Mouse (Mus musculus): ENCODE measurements around the gene Syt3. TPM values are rescaled to one million over a fixed set of nuclear protein-coding genes. Genes with fewer than 3 reads are reported as not detected.

The Syt3 gene
- polyA plus RNA-seq (2011; ENCODE audit: insufficient read depth, insufficient read length, low read depth, missing spikeins), result 1.8 and 1.9 TPM in 2 replicates

GRCm38 (mm10) chr7:44383980-44384715 lies at the start of gene Syt3:
Syt3 (plus strand) TSS chr7:44384102.
- Histone ChIP-seq H3K27ac (ENCODE audit: insufficient read depth, low read length) (no peak within 1 kb of the TSS; the same call in 1 of the 2 replicates), H3K4me1 (ENCODE audit: control insufficient read depth, insufficient read depth, low read length) (no peaks in the 10 kb centered on the region), H3K9ac (ENCODE audit: low read depth, poor library complexity, severe bottlenecking) (peak within 1 kb of the TSS; percentile 39), H3K4me3 (ENCODE audit: low read depth, low read length) (peak within 1 kb of the TSS; percentile 78), H3K27me3 (ENCODE audit: control insufficient read depth, insufficient read depth, low read length, poor library complexity, severe bottlenecking) (no peaks in the 10 kb centered on the region), H3K36me3 (ENCODE audit: control insufficient read depth, insufficient read depth, low read length, poor library complexity, severe bottlenecking) (no peaks in the 10 kb centered on the region), H3K9me3 (replicated peaks; ENCODE audit: control insufficient read depth, insufficient read depth, low read length, poor library complexity, severe bottlenecking) (no peaks in the 10 kb centered on the region)
- TF ChIP-seq POLR2A (IDR thresholded peaks at IDR 0.05; ENCODE audit: insufficient read depth, low read length) (no peak), EP300 (IDR thresholded peaks at IDR 0.05; ENCODE audit: insufficient read depth, low read depth, low read length) (no peak), CTCF (IDR thresholded peaks at IDR 0.05; ENCODE audit: low read depth, low read length) (no peak)

DNA sequence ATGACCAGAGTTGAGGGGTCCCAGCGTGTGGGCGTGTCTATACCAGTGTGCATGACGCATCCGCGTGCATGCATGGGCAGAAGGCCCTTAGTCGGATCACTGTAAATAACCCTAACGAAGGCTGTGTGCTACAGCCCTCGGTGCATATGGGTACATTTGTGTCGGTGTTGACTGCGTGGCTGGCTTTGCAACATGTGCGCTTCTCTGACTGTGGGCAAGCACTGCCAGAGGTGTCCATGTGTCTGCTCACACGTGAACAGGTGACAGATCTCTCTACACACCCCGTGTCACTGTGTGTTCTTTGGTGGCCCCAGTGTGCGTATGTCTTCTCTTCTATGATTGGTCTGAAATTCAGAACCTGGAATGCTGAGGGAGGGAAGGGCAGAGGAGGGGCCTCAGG lies 49.8 kb upstream of the Syt3 start:
- H3K27me3 ChIP-seq (ENCODE audit: control insufficient read depth, insufficient read depth, low read length, poor library complexity, severe bottlenecking), result peaks cover 4% of the 10 kb centered on the region; the same call in 1 of the 2 replicates
- TF ChIP-seq EP300 (IDR thresholded peaks at IDR 0.05; ENCODE audit: insufficient read depth, low read depth, low read length) (no peak), CTCF (IDR thresholded peaks at IDR 0.05; ENCODE audit: low read depth, low read length) (no peak), POLR2A (IDR thresholded peaks at IDR 0.05; ENCODE audit: insufficient read depth, low read length) (no peak)
- H3K4me1 ChIP-seq (ENCODE audit: control insufficient read depth, insufficient read depth, low read length), result no peaks in the 10 kb centered on the region
- no peak overlapping the region for H3K9ac ChIP-seq (ENCODE audit: low read depth, poor library complexity, severe bottlenecking)
- no peak overlapping the region for H3K27ac ChIP-seq (ENCODE audit: insufficient read depth, low read length)
- no peak overlapping the region for H3K4me3 ChIP-seq (ENCODE audit: low read depth, low read length)
- no peaks in the 10 kb centered on the region for H3K36me3 ChIP-seq (ENCODE audit: control insufficient read depth, insufficient read depth, low read length, poor library complexity, severe bottlenecking)
- no peaks in the 10 kb centered on the region for H3K9me3 ChIP-seq (replicated peaks; ENCODE audit: control insufficient read depth, insufficient read depth, low read length, poor library complexity, severe bottlenecking)

DNA sequence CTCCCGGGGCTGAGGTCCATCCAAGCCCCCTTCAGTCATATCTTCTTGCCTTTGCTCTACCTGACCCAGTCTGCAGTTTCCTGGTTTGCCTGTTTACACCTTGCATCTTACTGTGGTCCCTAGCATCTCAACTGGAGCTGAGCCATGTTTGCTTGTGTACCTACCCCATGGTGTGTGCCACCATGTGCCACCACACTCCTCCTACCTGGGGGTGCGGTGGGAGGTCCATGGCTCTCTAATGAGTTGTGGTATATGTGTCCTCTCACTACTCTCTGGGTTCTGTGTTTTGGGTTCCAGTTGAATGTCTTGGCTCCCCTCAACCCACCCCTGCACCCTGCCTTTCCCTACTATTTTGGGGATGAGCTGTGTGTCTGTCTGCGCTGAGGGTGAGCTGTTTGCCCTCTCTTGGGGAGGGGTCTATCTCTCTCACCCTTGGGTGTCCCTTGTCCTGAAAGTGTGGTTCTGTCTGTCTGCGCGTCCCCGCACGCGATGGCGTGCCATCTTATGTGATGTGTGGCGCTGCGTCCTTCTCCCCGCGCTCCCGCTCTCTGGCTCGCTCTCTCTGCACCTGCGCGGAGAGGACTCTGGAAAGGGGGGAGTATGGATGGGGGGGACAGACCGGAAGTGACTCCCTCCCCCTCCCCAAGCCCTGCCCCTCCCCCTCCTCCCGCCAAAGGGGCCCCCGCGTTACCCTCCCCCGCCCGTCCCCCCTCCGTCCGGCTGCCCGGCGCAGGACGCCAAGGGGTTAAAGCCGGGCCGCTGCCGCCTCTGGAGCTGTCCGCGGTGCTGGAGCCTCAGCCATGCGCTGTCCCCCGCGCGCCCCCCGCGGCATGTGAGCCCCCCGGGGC lies 48.6 kb upstream of the Syt3 start:
- H3K27ac ChIP-seq (ENCODE audit: insufficient read depth, low read length), result no peak overlapping the region
- H3K4me3 ChIP-seq (ENCODE audit: low read depth, low read length), result no peak overlapping the region
- TF ChIP-seq POLR2A (IDR thresholded peaks at IDR 0.05; ENCODE audit: insufficient read depth, low read length), result no peak
- no peak for TF ChIP-seq EP300 (IDR thresholded peaks at IDR 0.05; ENCODE audit: insufficient read depth, low read depth, low read length)
- no peak for TF ChIP-seq CTCF (IDR thresholded peaks at IDR 0.05; ENCODE audit: low read depth, low read length)
- H3K9me3 ChIP-seq (replicated peaks; ENCODE audit: control insufficient read depth, insufficient read depth, low read length, poor library complexity, severe bottlenecking), result no peaks in the 10 kb centered on the region
- H3K36me3 ChIP-seq (ENCODE audit: control insufficient read depth, insufficient read depth, low read length, poor library complexity, severe bottlenecking), result no peaks in the 10 kb centered on the region
- H3K9ac ChIP-seq (ENCODE audit: low read depth, poor library complexity, severe bottlenecking), result no peak overlapping the region
- H3K4me1 ChIP-seq (ENCODE audit: control insufficient read depth, insufficient read depth, low read length), result no peaks in the 10 kb centered on the region
- H3K27me3 ChIP-seq (ENCODE audit: control insufficient read depth, insufficient read depth, low read length, poor library complexity, severe bottlenecking), result peaks cover 4% of the 10 kb centered on the region; the same call in 1 of the 2 replicates

- TF ChIP-seq CTCF (IDR thresholded peaks at IDR 0.05; ENCODE audit: low read depth, low read length), result no peak
- no peak for TF ChIP-seq POLR2A (IDR thresholded peaks at IDR 0.05; ENCODE audit: insufficient read depth, low read length)
- no peak for TF ChIP-seq EP300 (IDR thresholded peaks at IDR 0.05; ENCODE audit: insufficient read depth, low read depth, low read length)
- Histone ChIP-seq H3K9me3 (replicated peaks; ENCODE audit: control insufficient read depth, insufficient read depth, low read length, poor library complexity, severe bottlenecking) (no peaks in the 10 kb centered on the region), H3K27ac (ENCODE audit: insufficient read depth, low read length) (no peak overlapping the region), H3K27me3 (ENCODE audit: control insufficient read depth, insufficient read depth, low read length, poor library complexity, severe bottlenecking) (peaks cover 4% of the 10 kb centered on the region; the same call in 1 of the 2 replicates), H3K4me1 (ENCODE audit: control insufficient read depth, insufficient read depth, low read length) (no peaks in the 10 kb centered on the region), H3K9ac (ENCODE audit: low read depth, poor library complexity, severe bottlenecking) (no peak overlapping the region; the same call in 1 of the 2 replicates), H3K36me3 (ENCODE audit: control insufficient read depth, insufficient read depth, low read length, poor library complexity, severe bottlenecking) (no peaks in the 10 kb centered on the region), H3K4me3 (ENCODE audit: low read depth, low read length) (peak overlapping the region; percentile 30)
These were observed 47.6 kb upstream of the Syt3 start for GRCm38 (mm10) chr7:44336046-44337021.

GRCm38 (mm10) chr7:44337121-44337849 lies 46.6 kb upstream of the Syt3 start:
- no peaks in the 10 kb centered on the region for H3K4me1 ChIP-seq (ENCODE audit: control insufficient read depth, insufficient read depth, low read length)
- H3K27ac ChIP-seq (ENCODE audit: insufficient read depth, low read length), result no peak overlapping the region
- peaks cover 4% of the 10 kb centered on the region; the same call in 1 of the 2 replicates for H3K27me3 ChIP-seq (ENCODE audit: control insufficient read depth, insufficient read depth, low read length, poor library complexity, severe bottlenecking)
- no peak overlapping the region for H3K9ac ChIP-seq (ENCODE audit: low read depth, poor library complexity, severe bottlenecking)
- H3K9me3 ChIP-seq (replicated peaks; ENCODE audit: control insufficient read depth, insufficient read depth, low read length, poor library complexity, severe bottlenecking), result no peaks in the 10 kb centered on the region
- peak overlapping the region; percentile 30 for H3K4me3 ChIP-seq (ENCODE audit: low read depth, low read length)
- no peaks in the 10 kb centered on the region for H3K36me3 ChIP-seq (ENCODE audit: control insufficient read depth, insufficient read depth, low read length, poor library complexity, severe bottlenecking)
- no peak for TF ChIP-seq CTCF (IDR thresholded peaks at IDR 0.05; ENCODE audit: low read depth, low read length)
- TF ChIP-seq EP300 (IDR thresholded peaks at IDR 0.05; ENCODE audit: insufficient read depth, low read depth, low read length), result no peak
- no peak for TF ChIP-seq POLR2A (IDR thresholded peaks at IDR 0.05; ENCODE audit: insufficient read depth, low read length)

Measured in ES-Bruce4 (cell line).